Mouse (Mus musculus): ENCODE measurements around the gene Gm5105.

The Gm5105 gene

GRCm38 (mm10) chr3:138067288-138067687 lies at the start of gene Gm5105:
Gene Gm5105 (minus strand): TSS chr3:138067388.
- no peak for DNase-seq (ENCODE audit: low spot score in 2 of 2)

GRCm38 (mm10) chr3:138116871-138117270 lies 49.7 kb upstream of the Gm5105 start:
- no peak for DNase-seq (ENCODE audit: low spot score in 2 of 2)

GRCm38 (mm10) chr3:138114106-138114505 lies 46.9 kb upstream of the Gm5105 start:
- no peak for DNase-seq (ENCODE audit: low spot score in 2 of 2)

GRCm38 (mm10) chr3:138110910-138111782 lies 44.0 kb upstream of the Gm5105 start:
- no peak for DNase-seq (ENCODE audit: low spot score in 2 of 2)

GRCm38 (mm10) chr3:138106887-138107286 lies 39.7 kb upstream of the Gm5105 start:
- no peak for DNase-seq (ENCODE audit: low spot score in 2 of 2)

GRCm38 (mm10) chr3:138105056-138105455 lies 37.9 kb upstream of the Gm5105 start:
- DNase-seq (ENCODE audit: low spot score in 2 of 2) = no peak

GRCm38 (mm10) chr3:138103690-138104089 lies 36.5 kb upstream of the Gm5105 start:
- DNase-seq (ENCODE audit: low spot score in 2 of 2) = no peak

- DNase-seq (ENCODE audit: low spot score in 2 of 2) = no peak
Measured at GRCm38 (mm10) chr3:138101936-138102335, 34.7 kb upstream of the Gm5105 start.

- DNase-seq (ENCODE audit: low spot score in 2 of 2) = no peak
Measured at GRCm38 (mm10) chr3:138097718-138098117, 30.5 kb upstream of the Gm5105 start.

- no peak for DNase-seq (ENCODE audit: low spot score in 2 of 2)
Measured at GRCm38 (mm10) chr3:138096263-138097028, 29.3 kb upstream of the Gm5105 start.

- no peak for DNase-seq (ENCODE audit: low spot score in 2 of 2)
Measured at GRCm38 (mm10) chr3:138095718-138096117, 28.5 kb upstream of the Gm5105 start.

- DNase-seq (ENCODE audit: low spot score in 2 of 2) = no peak
Measured at GRCm38 (mm10) chr3:138095301-138095700, 28.1 kb upstream of the Gm5105 start.

GRCm38 (mm10) chr3:138083896-138084295 lies 16.7 kb upstream of the Gm5105 start:
- DNase-seq (ENCODE audit: low spot score in 2 of 2) = no peak

GRCm38 (mm10) chr3:138083073-138083637 lies 16.0 kb upstream of the Gm5105 start:
- no peak for DNase-seq (ENCODE audit: low spot score in 2 of 2)

- no peak for DNase-seq (ENCODE audit: low spot score in 2 of 2)
Measured at GRCm38 (mm10) chr3:138078701-138079100, 11.5 kb upstream of the Gm5105 start.

- DNase-seq (ENCODE audit: low spot score in 2 of 2) = no peak
Measured at GRCm38 (mm10) chr3:138077476-138078340, 10.5 kb upstream of the Gm5105 start.

GRCm38 (mm10) chr3:138075209-138075608 lies 8.0 kb upstream of the Gm5105 start:
- no peak for DNase-seq (ENCODE audit: low spot score in 2 of 2)

- no peak for DNase-seq (ENCODE audit: low spot score in 2 of 2)
Measured at GRCm38 (mm10) chr3:138074214-138074613, 7.0 kb upstream of the Gm5105 start.

- DNase-seq (ENCODE audit: low spot score in 2 of 2) = no peak
Measured at GRCm38 (mm10) chr3:138071476-138072073, 4.4 kb upstream of the Gm5105 start.

GRCm38 (mm10) chr3:138071004-138071403 lies 3.8 kb upstream of the Gm5105 start:
- no peak for DNase-seq (ENCODE audit: low spot score in 2 of 2)

All from thymus, postnatal 10 days (tissue).